Mouse (Mus musculus) gastrocnemius, postnatal 25 days (tissue): ENCODE data around the gene Col15a1. TPM values are rescaled to one million over a fixed set of nuclear protein-coding genes. Genes with fewer than 3 reads are reported as not detected.

Experiments
- DNase-seq: peaks from one replicate; pipeline ENCODE4 v3.0.0; 2022
- total RNA-seq, 2 experiments: library from RNA; stranded (reverse); gene quantifications; 1 replicate in 1 of 2; 2 replicates in 1 of 2; pipeline ENCODE4 v1.2.3; 2021

The Col15a1 gene
- total RNA-seq, 2 experiments from 2014 or later: 64.7 to 68.2 TPM

- DNase-seq: no peak
Measured at GRCm38 (mm10) chr4:47303340-47303998, 95.5 kb downstream of the Col15a1 start.

GRCm38 (mm10) chr4:47309886-47310625 is 102.1 kb downstream of the Col15a1 start:
- no peak for DNase-seq

- DNase-seq: no peak
Measured at GRCm38 (mm10) chr4:47310812-47311211, 102.9 kb downstream of the Col15a1 start.

GRCm38 (mm10) chr4:47311467-47311866 is 103.5 kb downstream of the Col15a1 start:
- DNase-seq: no peak

- DNase-seq: no peak
Measured at GRCm38 (mm10) chr4:47311929-47312328, 104.0 kb downstream of the Col15a1 start.

GRCm38 (mm10) chr4:47312676-47313075 is 104.7 kb downstream of the Col15a1 start:
- no peak for DNase-seq

GRCm38 (mm10) chr4:47313710-47314410 is 105.9 kb downstream of the Col15a1 start:
- DNase-seq: no peak

- DNase-seq: no peak
Measured at GRCm38 (mm10) chr4:47315458-47315857, 107.5 kb downstream of the Col15a1 start.

GRCm38 (mm10) chr4:47316432-47316831 is 108.5 kb downstream of the Col15a1 start:
- peak; percentile 56 for DNase-seq

- DNase-seq: no peak
Measured at GRCm38 (mm10) chr4:47319561-47320321, 111.8 kb downstream of the Col15a1 start.

- DNase-seq: no peak
Measured at GRCm38 (mm10) chr4:47322315-47322714, 114.4 kb downstream of the Col15a1 start.

GRCm38 (mm10) chr4:47324206-47324605 is 116.2 kb downstream of the Col15a1 start:
- no peak for DNase-seq

- DNase-seq: no peak
Measured at GRCm38 (mm10) chr4:47327782-47328181, 119.8 kb downstream of the Col15a1 start.

GRCm38 (mm10) chr4:47329285-47329684 is 121.3 kb downstream of the Col15a1 start:
- DNase-seq: no peak

- no peak for DNase-seq
Measured at GRCm38 (mm10) chr4:47330378-47331052, 122.6 kb downstream of the Col15a1 start.

GRCm38 (mm10) chr4:47332812-47333343 is 124.9 kb downstream of the Col15a1 start:
- no peak for DNase-seq

- no peak for DNase-seq
Measured at GRCm38 (mm10) chr4:47333541-47333940, 125.6 kb downstream of the Col15a1 start.

GRCm38 (mm10) chr4:47336941-47337600 is 129.1 kb downstream of the Col15a1 start:
- no peak for DNase-seq

- no peak for DNase-seq
Measured at GRCm38 (mm10) chr4:47342632-47343031, 134.7 kb downstream of the Col15a1 start.

GRCm38 (mm10) chr4:47347022-47347421 is 139.1 kb downstream of the Col15a1 start:
- no peak for DNase-seq

- DNase-seq: no peak
Measured at GRCm38 (mm10) chr4:47349759-47350158, 141.8 kb downstream of the Col15a1 start.
